Mouse (Mus musculus) liver, adult 2 months (tissue): ENCODE data around the gene Ttc3.

Experiments
- CTCF ChIP-seq: fragments of 200-500 bp; IDR thresholded peaks from 2 replicates; pipeline ENCODE4 v1.5.1; 2011; ENCODE audit warnings: low read depth, low read length, control low read depth
- POLR2A ChIP-seq: fragments of 200-500 bp; IDR thresholded peaks from 2 replicates; pipeline ENCODE4 v1.6.1; 2011; ENCODE audit warnings: low read length, control low read depth; ENCODE audit not compliant: insufficient read depth; ENCODE audit errors: extremely low read depth

DNA sequence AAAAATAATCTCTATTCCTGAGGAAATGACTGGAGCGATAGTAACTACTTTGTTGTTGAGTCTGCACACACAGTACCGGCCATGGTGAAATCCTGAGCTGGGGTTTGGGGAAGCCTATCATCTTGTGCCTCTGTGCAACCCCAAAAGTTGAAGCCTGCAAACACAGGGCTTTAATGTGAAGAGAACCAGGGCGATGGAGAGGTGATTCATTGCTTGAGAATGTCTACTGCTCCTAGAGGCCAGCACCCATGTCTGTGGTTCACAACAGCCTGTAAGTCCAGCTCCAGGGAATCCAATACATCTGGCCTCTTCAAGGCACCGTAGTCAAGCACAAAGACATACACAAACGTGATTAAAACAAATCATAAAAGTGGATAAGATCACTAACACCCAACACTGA, 116.9 kb downstream of the Ttc3 start:
- TF ChIP-seq POLR2A (no peak), CTCF (no peak)
